Mouse (Mus musculus) right cerebral cortex, postnatal 14 days (tissue): Measurements from ENCODE around the gene Ttc27.

Experiments
- DNase-seq: peaks from one replicate; pipeline ENCODE4 v3.0.0; 2022

Ttc27 gene

DNA sequence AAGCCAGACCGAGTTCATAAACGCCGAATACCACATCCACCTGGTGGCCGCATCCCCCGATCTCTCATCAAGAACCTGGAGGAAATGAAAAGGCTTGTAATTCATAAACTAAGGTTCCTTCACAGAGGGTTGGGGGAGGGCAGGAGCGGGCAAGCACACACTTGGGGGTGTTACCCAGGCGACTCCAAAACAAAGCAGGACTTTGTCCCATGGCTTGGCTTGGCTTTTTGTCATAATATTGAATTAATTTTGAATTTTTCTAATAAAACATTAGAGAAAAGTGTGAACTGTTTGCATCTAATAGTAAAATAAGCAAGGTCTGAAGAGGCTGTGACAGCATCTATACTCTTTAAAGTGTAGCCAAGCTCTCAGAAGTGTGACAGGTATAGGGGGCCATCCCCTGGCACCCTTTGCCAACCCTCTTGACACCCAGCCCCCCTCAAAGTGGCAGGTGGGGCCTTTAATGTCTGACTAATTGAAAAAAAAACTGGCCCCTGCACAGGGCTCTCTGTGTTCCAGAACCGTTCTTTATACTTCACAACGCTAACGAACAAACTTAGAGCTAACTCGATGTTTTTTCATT is 172.1 kb downstream of the Ttc27 start:
- no peak for DNase-seq

DNA sequence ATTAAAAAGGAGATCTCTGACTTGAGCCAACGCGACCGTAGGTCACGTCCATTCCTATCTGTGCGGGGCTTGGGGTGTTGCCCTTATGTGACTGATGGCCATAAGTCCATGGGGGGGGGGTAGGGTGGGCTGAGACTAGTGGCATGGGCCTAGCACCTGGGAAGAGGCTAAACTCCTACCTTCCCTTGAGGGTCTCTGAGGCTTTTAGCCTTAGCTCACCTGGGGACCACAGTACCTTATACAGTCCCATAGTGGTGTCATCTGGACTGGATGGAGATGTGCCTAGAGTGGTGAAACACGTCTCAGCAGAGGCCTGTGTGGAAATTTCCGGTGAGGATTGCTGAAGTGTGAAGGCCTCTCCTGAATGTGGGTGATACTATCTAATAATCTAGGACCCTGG is 184.9 kb downstream of the Ttc27 start:
- DNase-seq = no peak

DNA sequence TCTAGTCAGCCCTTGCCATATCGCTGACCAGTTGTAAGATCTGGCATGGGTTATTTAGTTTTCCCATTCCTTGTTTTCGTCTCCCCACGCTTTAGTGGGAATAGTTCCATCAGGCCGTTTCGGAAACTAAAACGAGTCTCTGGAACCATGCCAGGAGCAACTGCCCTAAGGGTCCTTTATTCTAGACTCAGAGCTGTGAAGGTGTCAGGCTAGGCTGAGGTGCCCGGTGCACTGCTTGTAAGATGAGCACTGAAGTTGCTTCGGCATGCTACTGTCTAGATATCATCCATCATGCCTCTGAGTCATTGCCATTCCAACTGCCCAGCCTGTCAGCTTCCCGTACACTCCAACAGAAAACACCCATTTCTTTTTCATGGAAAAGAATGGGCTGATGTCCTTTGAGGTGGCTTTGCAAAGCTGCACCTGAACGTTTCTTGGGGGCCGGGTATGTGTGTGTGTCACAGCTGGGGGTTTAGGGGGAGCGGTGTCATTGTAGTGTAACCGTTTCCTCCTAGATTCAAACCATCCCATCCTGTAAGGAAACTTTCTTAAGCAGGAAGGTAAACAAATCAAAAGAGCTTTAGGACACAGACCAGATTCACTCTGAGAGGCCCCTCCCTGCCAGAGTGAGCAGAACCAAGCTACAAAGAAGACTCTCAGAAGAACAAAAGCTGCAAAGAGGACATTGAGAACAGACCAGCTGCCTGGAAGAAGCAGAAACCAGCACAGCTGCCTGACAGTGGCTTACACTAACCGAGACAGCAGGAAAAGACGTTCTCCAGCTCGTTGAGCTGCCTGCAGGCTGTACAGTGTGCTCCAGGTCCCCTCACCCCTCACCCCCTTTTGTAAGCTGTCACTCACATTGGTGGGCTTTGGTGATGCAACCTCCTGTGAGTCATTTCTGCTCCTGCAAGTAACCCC is 186.1 kb downstream of the Ttc27 start:
- no peak for DNase-seq

DNA sequence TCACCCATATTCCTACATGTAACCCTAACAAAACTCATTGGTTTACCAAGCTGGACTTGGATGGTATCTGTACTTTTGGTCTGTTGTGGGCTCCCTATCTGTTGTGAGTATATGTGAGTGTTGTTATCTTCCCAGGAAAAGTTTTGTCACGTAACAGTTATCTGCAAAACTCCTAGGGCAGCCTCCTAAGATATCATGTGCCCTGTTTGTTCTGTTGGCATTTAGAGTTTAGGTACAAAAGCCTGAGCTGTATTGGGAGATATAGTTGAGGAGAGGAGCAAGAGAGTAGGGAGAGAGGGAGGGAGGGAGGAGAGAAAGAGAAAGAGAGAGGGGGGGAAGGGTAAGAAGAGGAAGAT is 186.8 kb downstream of the Ttc27 start:
- DNase-seq = no peak

DNA sequence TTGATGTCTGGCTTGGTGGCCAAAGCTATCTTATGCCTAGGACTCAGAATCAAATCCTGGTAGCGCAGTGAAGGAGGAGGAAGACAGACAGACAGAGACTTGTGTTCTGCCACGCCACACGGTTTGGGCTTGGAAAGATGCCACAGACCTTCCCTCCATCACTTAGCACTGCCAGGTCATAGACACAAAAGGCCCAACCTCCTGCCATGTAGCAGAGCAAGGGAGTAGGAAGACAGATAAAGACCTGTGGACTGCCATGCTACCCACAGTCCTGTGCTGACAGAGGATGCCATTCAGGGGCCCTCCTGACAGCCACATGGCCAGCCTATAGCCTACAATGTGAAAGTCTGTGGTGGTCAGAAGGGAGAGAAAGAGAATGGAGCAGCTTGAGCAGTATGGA is 187.4 kb downstream of the Ttc27 start:
- DNase-seq = no peak

DNA sequence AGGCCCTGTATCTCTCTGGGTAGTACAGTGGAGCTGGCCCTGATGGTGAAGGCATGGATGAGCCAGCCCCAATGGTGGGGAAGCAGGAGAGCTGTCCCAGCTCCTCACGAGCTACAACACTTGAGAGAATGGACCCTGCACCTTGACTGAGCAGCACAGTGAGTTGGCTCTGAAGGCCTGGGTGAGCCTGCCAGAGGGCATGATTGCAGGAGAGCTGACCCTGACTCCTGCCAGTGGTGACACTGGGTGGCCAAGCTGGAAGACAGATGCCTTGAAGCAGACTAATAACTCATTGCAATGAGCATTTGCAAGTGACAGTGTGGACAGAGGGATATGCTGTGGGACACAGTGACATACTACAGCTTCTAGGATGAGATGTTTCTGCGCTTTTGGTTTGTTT is 195.5 kb downstream of the Ttc27 start:
- DNase-seq = no peak
